Mouse (Mus musculus): ENCODE data around the gene B4galt5. TPM values are rescaled to one million over a fixed set of nuclear protein-coding genes. Genes with fewer than 3 reads are reported as not detected.

B4galt5 gene
- polyA plus RNA-seq, 1 experiment from 2014 or later: 12.2 TPM

GRCm38 (mm10) chr2:167316724-167317187 is 32.2 kb downstream of the B4galt5 start:
- Histone ChIP-seq H3K27ac (ENCODE audit: low read depth, low read length) (no peak overlapping the region), H3K36me3 (ENCODE audit: control insufficient read depth, insufficient read depth, low read length) (no peaks in the 10 kb centered on the region), H3K4me2 (replicated peaks; ENCODE audit: low read depth, low read length) (no peak overlapping the region), H3K27me3 (ENCODE audit: control insufficient read depth, insufficient read depth, low read length) (no peaks in the 10 kb centered on the region), H3K9me3 (ENCODE audit: control insufficient read depth, low read length) (no peaks in the 10 kb centered on the region), H3K4me3 (ENCODE audit: low read length) (no peak overlapping the region), H3K4me1 (ENCODE audit: control insufficient read depth, insufficient read depth, low read length) (peaks cover 19% of the 10 kb centered on the region; the same call in 1 of the 2 replicates), H3K9ac (ENCODE audit: low read depth, low read length) (no peak overlapping the region)
- no peak for ATAC-seq (ENCODE audit: low FRiP score, low TSS enrichment)
- 65% methylated on average over 3 of the region's 3 CpGs for WGBS

GRCm38 (mm10) chr2:167314491-167314890 is 34.5 kb downstream of the B4galt5 start:
- peak overlapping the region; percentile 43; the same call in 1 of the 2 replicates for H3K27ac ChIP-seq (ENCODE audit: low read depth, low read length)
- H3K9ac ChIP-seq (ENCODE audit: low read depth, low read length): no peak overlapping the region
- no peak overlapping the region for H3K4me3 ChIP-seq (ENCODE audit: low read length)
- peaks cover 5% of the 10 kb centered on the region; the same call in 1 of the 2 replicates for H3K36me3 ChIP-seq (ENCODE audit: control insufficient read depth, insufficient read depth, low read length)
- ATAC-seq (ENCODE audit: low FRiP score, low TSS enrichment): no peak
- H3K4me2 ChIP-seq (replicated peaks; ENCODE audit: low read depth, low read length): no peak overlapping the region
- no peaks in the 10 kb centered on the region for H3K9me3 ChIP-seq (ENCODE audit: control insufficient read depth, low read length)
- peaks cover 19% of the 10 kb centered on the region; the same call in 1 of the 2 replicates for H3K4me1 ChIP-seq (ENCODE audit: control insufficient read depth, insufficient read depth, low read length)
- WGBS: 75% methylated on average over 8 of the region's 8 CpGs
- H3K27me3 ChIP-seq (ENCODE audit: control insufficient read depth, insufficient read depth, low read length): no peaks in the 10 kb centered on the region

GRCm38 (mm10) chr2:167313501-167314326 is 35.3 kb downstream of the B4galt5 start:
- H3K36me3 ChIP-seq (ENCODE audit: control insufficient read depth, insufficient read depth, low read length): peaks cover 10% of the 10 kb centered on the region; the same call in 1 of the 2 replicates
- peaks cover 19% of the 10 kb centered on the region; the same call in 1 of the 2 replicates for H3K4me1 ChIP-seq (ENCODE audit: control insufficient read depth, insufficient read depth, low read length)
- whole genome bisulfite sequencing: 58% methylated on average over 13 of the region's 13 CpGs
- no peak overlapping the region for H3K4me2 ChIP-seq (replicated peaks; ENCODE audit: low read depth, low read length)
- H3K27ac ChIP-seq (ENCODE audit: low read depth, low read length): peak overlapping the region; percentile 43; the same call in 1 of the 2 replicates
- ATAC-seq (ENCODE audit: low FRiP score, low TSS enrichment): peak; percentile 69
- no peak overlapping the region for H3K9ac ChIP-seq (ENCODE audit: low read depth, low read length)
- no peak overlapping the region for H3K4me3 ChIP-seq (ENCODE audit: low read length)
- no peaks in the 10 kb centered on the region for H3K27me3 ChIP-seq (ENCODE audit: control insufficient read depth, insufficient read depth, low read length)
- no peaks in the 10 kb centered on the region for H3K9me3 ChIP-seq (ENCODE audit: control insufficient read depth, low read length)

DNA sequence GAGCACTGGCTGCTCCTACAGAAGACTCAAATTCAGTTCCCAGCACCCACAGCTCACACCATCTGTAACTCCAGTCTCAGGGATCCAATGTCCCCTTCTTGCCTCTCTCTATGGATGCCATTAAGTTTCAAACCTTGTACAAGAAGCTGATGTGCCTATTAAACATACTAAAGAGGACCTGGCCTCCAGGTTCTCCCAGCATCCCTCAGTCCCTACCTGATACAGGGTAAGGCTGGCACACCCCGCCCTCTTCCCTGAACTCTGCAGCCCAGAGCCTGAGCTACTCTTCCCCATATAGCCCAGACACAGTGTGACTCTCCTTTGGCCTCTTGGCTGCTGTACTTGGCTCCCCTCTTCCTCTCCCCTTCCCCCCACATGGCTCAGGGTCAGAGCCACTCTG is 38.9 kb downstream of the B4galt5 start:
- H3K4me1 ChIP-seq (ENCODE audit: control insufficient read depth, insufficient read depth, low read length): peaks cover 21% of the 10 kb centered on the region; the same call in 1 of the 2 replicates
- peaks cover 25% of the 10 kb centered on the region for H3K36me3 ChIP-seq (ENCODE audit: control insufficient read depth, insufficient read depth, low read length)
- no peak for ATAC-seq (ENCODE audit: low FRiP score, low TSS enrichment)
- no peaks in the 10 kb centered on the region for H3K27me3 ChIP-seq (ENCODE audit: control insufficient read depth, insufficient read depth, low read length)
- H3K9ac ChIP-seq (ENCODE audit: low read depth, low read length): no peak overlapping the region
- H3K4me3 ChIP-seq (ENCODE audit: low read length): no peak overlapping the region
- 89% methylated on average over 1 of the region's 1 CpGs for WGBS
- H3K4me2 ChIP-seq (replicated peaks; ENCODE audit: low read depth, low read length): no peak overlapping the region
- no peaks in the 10 kb centered on the region for H3K9me3 ChIP-seq (ENCODE audit: control insufficient read depth, low read length)
- H3K27ac ChIP-seq (ENCODE audit: low read depth, low read length): no peak overlapping the region

GRCm38 (mm10) chr2:167309286-167309685 is 39.7 kb downstream of the B4galt5 start:
- no peak overlapping the region for H3K9ac ChIP-seq (ENCODE audit: low read depth, low read length)
- 88% methylated on average over 12 of the region's 12 CpGs for WGBS
- no peaks in the 10 kb centered on the region for H3K9me3 ChIP-seq (ENCODE audit: control insufficient read depth, low read length)
- H3K36me3 ChIP-seq (ENCODE audit: control insufficient read depth, insufficient read depth, low read length): peaks cover 28% of the 10 kb centered on the region
- peaks cover 19% of the 10 kb centered on the region; the same call in 1 of the 2 replicates for H3K4me1 ChIP-seq (ENCODE audit: control insufficient read depth, insufficient read depth, low read length)
- H3K4me2 ChIP-seq (replicated peaks; ENCODE audit: low read depth, low read length): no peak overlapping the region
- no peak overlapping the region for H3K27ac ChIP-seq (ENCODE audit: low read depth, low read length)
- no peak for ATAC-seq (ENCODE audit: low FRiP score, low TSS enrichment)
- H3K4me3 ChIP-seq (ENCODE audit: low read length): no peak overlapping the region
- H3K27me3 ChIP-seq (ENCODE audit: control insufficient read depth, insufficient read depth, low read length): no peaks in the 10 kb centered on the region

- Histone ChIP-seq H3K36me3 (ENCODE audit: control insufficient read depth, insufficient read depth, low read length) (peaks cover 36% of the 10 kb centered on the region), H3K27ac (ENCODE audit: low read depth, low read length) (peak overlapping the region; percentile 25; the same call in 1 of the 2 replicates), H3K4me2 (replicated peaks; ENCODE audit: low read depth, low read length) (peak overlapping the region; percentile 29), H3K9ac (ENCODE audit: low read depth, low read length) (no peak overlapping the region), H3K27me3 (ENCODE audit: control insufficient read depth, insufficient read depth, low read length) (no peaks in the 10 kb centered on the region), H3K9me3 (ENCODE audit: control insufficient read depth, low read length) (no peaks in the 10 kb centered on the region), H3K4me3 (ENCODE audit: low read length) (no peak overlapping the region), H3K4me1 (ENCODE audit: control insufficient read depth, insufficient read depth, low read length) (peaks cover 15% of the 10 kb centered on the region; the same call in 1 of the 2 replicates)
- ATAC-seq (ENCODE audit: low FRiP score, low TSS enrichment): no peak
- 21% methylated on average over 12 of the region's 12 CpGs for WGBS
These were observed 41.3 kb downstream of the B4galt5 start for GRCm38 (mm10) chr2:167307716-167308115.

DNA sequence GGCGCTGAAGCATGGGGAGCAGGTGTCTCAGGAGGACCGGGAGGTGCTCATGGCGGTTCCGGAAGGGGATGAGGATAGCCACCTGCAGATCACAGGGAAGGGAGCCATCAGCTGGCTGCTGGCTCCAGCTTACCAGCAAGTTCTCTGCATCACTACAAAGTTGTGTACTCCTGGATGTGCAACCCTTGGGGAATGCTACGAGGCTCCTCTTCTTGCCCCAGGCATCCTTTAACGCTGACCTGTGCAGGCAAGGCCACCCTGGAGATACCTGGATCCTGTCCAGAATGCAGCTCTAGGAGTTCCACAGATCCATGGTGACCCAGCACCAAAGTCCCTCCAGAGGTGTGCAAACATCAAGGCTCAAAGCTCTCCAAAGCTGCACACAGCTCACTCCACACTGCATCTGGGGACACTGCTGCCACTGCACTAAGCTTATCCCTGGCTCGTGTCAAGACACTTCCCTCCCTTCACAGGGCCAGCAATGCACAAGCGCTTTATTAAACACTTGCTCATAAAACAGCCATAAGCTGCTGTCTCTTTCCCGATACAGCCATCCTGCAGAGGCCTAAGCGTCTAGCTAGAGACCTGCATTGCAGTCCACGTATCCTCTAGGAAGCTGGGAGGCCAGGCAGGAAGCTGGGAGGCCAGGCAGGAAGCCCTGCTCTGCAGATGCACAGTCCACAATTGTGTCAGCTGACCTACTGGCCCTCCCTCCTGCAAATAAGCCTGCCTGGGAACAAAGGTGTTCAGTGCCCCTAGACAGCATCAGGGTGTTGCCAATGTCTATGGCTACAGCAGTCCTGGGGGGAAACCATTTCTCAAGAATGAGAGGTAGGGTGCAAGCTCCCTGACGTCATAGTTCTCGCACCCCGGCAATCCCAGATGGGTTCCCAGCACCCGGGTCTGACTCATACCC is 42.1 kb downstream of the B4galt5 start:
- Histone ChIP-seq H3K4me2 (replicated peaks; ENCODE audit: low read depth, low read length) (peak overlapping the region; percentile 29; the same call in 1 of the 2 replicates), H3K27me3 (ENCODE audit: control insufficient read depth, insufficient read depth, low read length) (no peaks in the 10 kb centered on the region), H3K27ac (ENCODE audit: low read depth, low read length) (peak overlapping the region; percentile 25; the same call in 1 of the 2 replicates), H3K4me3 (ENCODE audit: low read length) (no peak overlapping the region), H3K4me1 (ENCODE audit: control insufficient read depth, insufficient read depth, low read length) (peaks cover 15% of the 10 kb centered on the region; the same call in 1 of the 2 replicates), H3K9ac (ENCODE audit: low read depth, low read length) (no peak overlapping the region), H3K9me3 (ENCODE audit: control insufficient read depth, low read length) (no peaks in the 10 kb centered on the region), H3K36me3 (ENCODE audit: control insufficient read depth, insufficient read depth, low read length) (peaks cover 36% of the 10 kb centered on the region)
- 77% methylated on average over 15 of the region's 15 CpGs for WGBS
- no peak for ATAC-seq (ENCODE audit: low FRiP score, low TSS enrichment)

DNA sequence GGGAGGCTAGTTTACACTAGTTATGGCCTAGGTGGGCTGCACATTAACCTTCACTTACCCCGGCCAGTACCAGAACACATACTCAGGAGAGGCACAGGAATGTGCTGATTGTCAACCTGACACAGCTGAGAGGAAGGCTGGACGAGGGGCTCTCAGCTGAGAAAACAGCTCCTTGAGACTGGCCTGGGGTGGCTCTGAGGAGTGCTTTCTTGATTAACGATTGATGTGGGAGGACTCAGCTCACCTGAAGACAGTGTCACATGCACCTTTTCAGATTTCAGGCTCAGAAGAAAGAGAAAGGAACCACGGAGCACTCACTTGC is 42.7 kb downstream of the B4galt5 start:
- no peak for ATAC-seq (ENCODE audit: low FRiP score, low TSS enrichment)
- Histone ChIP-seq H3K9me3 (ENCODE audit: control insufficient read depth, low read length) (no peaks in the 10 kb centered on the region), H3K4me3 (ENCODE audit: low read length) (no peak overlapping the region), H3K27me3 (ENCODE audit: control insufficient read depth, insufficient read depth, low read length) (no peaks in the 10 kb centered on the region), H3K27ac (ENCODE audit: low read depth, low read length) (no peak overlapping the region), H3K9ac (ENCODE audit: low read depth, low read length) (no peak overlapping the region), H3K36me3 (ENCODE audit: control insufficient read depth, insufficient read depth, low read length) (peaks cover 38% of the 10 kb centered on the region), H3K4me1 (ENCODE audit: control insufficient read depth, insufficient read depth, low read length) (peaks cover 15% of the 10 kb centered on the region; the same call in 1 of the 2 replicates), H3K4me2 (replicated peaks; ENCODE audit: low read depth, low read length) (no peak overlapping the region)
- WGBS: 65% methylated on average over 4 of the region's 4 CpGs
